Mouse (Mus musculus) neural tube, embryonic 13.5 days (tissue): Measurements from ENCODE around the gene Nbdy. TPM values are rescaled to one million over a fixed set of nuclear protein-coding genes. Genes with fewer than 3 reads are reported as not detected.

Source experiments
- polyA plus RNA-seq: library from polyadenylated mRNA; unstranded; fragments of >200 nt; fragmentation: Nextera tagmentation; extraction: Ambion mirVana; gene quantifications from 2 replicates; pipeline ENCODE4 v1.2.1, GENCODE M21; 2015

The Nbdy gene
- polyA plus RNA-seq, 1 experiment from 2014 or later, result 129 TPM

Other genes starting within 250 kb of the Nbdy start
- gene Ubqln2, start 225.4 kb upstream of the Nbdy start, polyA plus RNA-seq, result 48.1 and 48.4 TPM in 2 replicates
- not detected in 2 replicates for gene Cypt3, start 165.0 kb upstream of the Nbdy start, polyA plus RNA-seq
- 2.6 and 3.2 TPM in 2 replicates for gene Kctd12b, start 27.2 kb upstream of the Nbdy start, polyA plus RNA-seq
- gene Spin2c, start 108.6 kb downstream of the Nbdy start, polyA plus RNA-seq, result 14.4 and 16.8 TPM in 2 replicates